Mouse (Mus musculus) adrenal gland, postnatal 10 days (tissue): ENCODE results near the gene Cxcl3. TPM values are rescaled to one million over a fixed set of nuclear protein-coding genes. Genes with fewer than 3 reads are reported as not detected.

Experiments used
- DNase-seq: peaks from one replicate; pipeline ENCODE4 v3.0.0; 2021; ENCODE audit warnings: mixed read lengths
- long read RNA-seq, 2 experiments: library from polyadenylated mRNA; stranded (forward); transcript quantifications; one replicate each; pipeline ENCODE4 v2.0.0; 2021
- total RNA-seq, 2 experiments: library from RNA; stranded (reverse); gene quantifications; 2 replicates each; pipeline ENCODE4 v1.2.3; 2021

The Cxcl3 gene
- total RNA-seq, result not detected
- long read RNA-seq, experiment 1, result 0 reads
- long read RNA-seq, experiment 2, result 0 reads

DNA sequence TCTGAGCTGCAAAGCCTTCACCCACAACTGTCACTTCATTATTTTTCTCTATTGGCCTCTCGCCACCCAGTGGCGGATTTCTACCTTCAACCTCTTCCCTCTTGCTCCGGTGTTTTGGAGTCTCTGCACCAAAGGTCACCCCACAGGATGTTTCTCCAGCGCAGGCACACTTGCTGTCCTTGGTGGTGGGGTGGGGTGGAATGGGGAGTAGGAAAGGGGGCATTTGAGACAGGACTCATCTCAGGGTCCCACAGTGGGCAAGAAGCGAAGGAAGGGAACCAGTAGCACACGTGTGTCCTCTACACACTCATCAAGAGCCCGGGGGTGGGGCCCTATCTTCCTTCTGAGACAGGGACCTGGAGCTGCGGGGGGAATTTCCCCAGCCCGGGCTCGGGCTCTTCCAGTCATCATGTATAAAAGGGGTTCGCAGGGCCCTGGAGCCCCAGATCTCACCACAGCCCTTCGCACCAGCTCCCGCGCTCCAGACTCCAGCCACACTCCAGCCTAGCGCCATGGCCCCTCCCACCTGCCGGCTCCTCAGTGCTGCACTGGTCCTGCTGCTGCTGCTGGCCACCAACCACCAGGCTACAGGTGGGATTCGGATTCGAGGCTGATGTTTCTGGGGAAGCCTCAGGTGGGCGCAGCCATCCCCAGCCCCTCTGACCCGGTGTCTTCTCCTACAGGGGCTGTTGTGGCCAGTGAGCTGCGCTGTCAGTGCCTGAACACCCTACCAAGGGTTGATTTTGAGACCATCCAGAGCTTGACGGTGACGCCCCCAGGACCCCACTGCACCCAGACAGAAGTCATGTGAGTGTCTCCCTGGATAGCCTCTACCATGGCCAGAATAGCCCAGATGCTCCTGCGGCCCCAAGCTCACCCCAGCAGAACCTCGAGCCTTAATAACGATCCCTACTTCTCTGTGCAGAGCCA lies at the start of gene Cxcl3:
Gene Cxcl3 (plus strand): TSS at position 445 of the 930 bp plus-strand sequence.
- DNase-seq, result peak; percentile 40

DNA sequence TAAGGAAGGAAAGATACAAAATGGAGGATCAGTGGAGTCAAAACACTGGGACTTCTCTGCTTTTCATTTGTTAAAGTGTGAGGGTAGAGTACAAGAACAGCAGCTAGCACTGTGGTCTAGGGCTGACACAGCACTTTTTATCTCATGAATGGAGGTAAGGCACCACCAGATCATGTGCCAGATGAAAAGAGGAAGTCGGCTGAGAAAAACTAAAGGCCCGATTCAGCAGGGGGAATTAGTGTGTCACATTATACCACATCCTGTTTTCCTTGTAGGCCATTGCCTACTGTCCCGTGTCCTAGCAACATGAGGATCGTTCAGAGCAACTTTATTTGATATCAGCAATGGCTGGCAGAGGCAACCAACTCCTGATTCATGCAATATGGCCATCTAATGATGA lies 43.9 kb upstream of the Cxcl3 start:
- DNase-seq, result no peak

DNA sequence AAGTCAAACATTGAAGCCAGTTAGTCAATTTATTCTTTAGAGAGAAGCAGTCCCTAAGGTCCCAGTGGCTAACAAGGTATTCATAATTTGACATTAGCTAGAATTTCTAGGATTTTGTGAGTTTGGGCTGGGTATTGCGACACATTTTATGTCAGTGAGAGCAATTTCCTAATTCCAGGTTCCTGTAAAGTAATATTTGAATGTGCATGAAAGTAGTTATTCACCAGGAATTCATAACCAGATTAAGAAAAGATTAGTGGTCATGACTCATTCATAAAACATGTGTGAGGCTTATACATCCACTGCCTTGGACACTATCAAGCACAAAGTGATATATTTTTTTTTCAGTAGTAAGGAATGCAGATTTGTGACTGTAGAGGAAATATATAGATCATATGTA lies 32.0 kb upstream of the Cxcl3 start:
- DNase-seq, result no peak

DNA sequence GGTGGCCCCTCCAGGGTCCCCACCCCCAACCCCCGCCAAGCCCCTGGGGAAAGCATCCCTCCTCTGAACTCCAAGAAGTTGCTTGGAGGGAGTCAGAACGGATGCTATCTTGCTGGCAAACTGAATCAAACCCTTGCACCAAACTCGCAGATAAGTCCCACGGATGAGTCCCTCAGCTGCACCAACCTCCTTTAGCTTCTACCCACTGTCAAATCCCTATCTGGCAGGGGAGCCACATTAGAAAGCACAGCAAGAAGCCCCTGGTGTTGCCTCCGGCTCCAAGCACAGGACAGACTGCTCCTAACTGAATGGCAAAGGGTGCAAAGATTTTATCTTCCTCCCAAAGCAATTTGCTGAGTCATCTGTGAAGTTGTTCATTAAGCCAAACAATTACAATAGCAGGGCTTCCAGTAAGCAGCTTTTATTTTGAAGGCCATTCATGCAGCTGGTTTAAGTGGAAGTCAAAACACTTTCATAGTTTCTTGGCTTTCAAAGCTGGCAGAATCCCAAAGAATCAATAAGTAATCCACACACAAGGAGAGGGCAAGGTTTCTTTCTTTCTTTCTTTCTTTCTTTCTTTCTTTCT lies 27.8 kb upstream of the Cxcl3 start:
- DNase-seq, result no peak

DNA sequence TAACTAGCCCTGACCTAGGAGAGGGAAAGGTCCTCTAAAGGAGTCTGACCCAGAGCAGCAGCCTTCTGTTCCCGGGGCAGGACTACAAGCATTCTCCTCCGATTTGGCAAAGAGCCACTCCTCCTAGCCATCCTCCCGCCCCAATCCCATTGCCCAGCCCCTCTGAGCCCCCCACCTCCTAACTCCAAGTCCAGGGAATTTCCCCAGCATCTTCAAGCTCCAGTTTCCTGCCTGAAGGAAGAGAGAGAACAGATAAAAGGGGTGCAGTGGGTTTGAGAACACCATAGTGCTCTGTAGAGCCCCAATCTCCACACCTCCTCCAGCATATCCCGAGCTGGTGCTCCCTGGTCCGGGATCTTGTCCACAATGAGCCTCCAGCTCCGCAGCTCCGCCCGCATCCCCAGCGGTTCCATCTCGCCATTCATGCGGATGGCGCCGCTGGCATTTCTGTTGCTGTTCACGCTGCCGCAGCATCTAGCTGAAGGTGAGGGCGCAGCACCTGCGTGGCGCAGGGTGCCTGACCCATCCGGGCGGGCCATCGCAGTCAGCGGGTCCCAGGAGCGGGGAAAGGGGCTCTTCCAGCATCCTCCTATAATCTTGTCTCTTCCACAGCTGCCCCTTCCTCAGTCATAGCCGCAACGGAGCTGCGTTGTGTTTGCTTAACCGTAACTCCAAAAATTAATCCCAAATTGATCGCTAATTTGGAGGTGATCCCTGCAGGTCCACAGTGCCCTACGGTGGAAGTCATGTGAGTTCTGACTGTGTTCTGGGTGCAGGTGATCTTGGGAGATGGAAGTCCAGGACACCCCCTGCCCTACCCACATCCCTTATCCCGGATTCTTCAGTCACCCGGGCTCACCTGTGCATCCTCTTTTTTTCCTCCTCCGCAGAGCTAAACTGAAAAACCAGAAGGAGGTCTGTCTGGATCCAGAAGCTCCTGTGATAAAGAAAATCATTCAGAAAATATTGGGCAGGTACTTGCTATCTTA lies 26.5 kb upstream of the Cxcl3 start, which contains the start of gene Cxcl5:
Gene Cxcl5 (plus strand): TSS at position 284 of the 989 bp plus-strand sequence.
- DNase-seq, result no peak

DNA sequence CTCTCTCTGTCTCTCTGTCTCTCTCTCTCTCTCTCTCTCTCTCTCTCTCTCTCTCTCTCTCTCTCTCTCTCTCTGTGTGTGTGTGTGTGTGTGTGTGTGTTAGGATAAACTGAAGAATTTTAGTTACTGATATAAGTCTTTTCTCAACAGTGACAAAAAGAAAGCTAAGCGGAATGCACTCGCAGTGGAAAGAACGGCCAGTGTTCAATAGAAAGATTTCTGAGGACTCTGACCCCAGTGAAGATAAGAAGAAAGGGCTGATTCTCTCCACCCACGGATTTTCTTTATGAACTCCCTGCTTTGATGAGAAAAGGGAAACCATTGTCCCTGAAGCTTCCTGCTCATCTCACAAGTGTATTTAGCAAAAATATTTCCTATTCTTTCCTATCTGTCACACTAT lies 25.6 kb upstream of the Cxcl3 start:
- no peak for DNase-seq

DNA sequence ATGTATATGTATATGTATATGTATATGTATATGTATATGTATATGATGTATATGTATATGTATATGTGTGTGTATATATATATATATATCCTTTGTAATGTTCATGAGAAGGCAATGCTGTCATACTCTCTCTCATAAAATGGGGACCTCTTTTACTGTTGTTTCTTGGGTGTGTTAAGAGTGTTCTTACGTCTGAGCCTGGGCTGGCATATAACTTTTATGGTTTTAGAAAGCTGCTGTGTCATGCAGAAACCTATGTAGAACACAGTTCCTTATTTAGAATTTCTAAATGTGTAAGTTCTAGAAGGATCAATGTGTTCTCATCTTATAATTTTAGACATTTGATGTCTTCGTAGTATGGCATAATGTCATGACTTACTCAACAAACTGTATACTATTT lies 25.1 kb upstream of the Cxcl3 start:
- DNase-seq, result no peak

DNA sequence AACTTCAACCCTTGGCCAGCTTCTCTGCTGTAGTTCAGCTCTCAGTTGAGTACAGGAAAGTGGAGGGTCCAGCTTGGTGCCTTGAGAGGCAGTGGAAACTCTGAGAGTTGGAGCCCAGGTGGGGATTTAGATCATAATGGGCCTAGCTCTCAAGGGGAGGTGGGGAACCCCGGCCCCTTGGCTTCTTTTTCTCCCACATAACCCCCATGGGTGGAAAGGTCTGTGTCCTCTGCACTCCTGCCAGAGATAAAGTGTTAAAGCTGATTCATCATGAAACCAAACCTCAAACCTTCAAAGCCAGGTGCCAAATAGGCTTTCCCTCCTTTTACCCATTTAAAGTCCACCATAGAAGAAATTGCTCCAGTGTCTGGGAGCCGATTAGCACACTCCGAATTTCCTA lies 24.1 kb upstream of the Cxcl3 start:
- no peak for DNase-seq

DNA sequence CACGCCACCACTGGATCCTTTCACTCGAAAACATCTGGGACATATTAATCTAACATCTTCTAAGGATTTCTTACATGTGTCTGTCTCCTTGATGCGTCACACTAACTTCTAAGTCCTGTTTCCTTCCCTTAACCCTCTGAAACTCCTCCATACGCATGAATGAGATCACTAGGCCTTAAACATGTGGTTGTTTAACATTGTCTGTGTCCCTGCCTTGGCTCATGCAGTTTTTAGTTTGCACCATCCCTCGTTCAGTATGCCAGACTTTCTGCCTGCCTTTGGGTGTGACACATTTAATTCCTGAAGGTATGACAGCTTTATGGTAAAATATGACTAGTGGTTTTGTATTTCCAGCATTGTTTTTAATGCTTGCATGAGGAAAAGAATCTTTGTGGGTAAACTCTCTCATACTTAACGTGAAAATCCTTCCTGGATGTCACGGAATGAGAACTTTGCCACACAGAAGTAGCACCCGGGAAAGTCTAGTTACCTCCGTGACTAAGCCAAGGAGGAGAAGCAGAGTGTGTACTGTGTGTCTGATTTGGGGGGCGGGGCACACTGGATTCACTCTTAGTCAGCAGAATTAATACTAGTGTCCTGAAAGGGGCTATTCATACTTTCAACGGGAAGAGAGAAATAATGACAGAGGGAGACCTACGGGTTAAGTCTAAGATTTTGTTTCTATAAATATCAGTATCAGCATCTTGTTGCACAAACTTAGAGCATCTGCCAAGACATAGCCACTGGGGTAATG lies 21.8 kb upstream of the Cxcl3 start:
- no peak for DNase-seq

DNA sequence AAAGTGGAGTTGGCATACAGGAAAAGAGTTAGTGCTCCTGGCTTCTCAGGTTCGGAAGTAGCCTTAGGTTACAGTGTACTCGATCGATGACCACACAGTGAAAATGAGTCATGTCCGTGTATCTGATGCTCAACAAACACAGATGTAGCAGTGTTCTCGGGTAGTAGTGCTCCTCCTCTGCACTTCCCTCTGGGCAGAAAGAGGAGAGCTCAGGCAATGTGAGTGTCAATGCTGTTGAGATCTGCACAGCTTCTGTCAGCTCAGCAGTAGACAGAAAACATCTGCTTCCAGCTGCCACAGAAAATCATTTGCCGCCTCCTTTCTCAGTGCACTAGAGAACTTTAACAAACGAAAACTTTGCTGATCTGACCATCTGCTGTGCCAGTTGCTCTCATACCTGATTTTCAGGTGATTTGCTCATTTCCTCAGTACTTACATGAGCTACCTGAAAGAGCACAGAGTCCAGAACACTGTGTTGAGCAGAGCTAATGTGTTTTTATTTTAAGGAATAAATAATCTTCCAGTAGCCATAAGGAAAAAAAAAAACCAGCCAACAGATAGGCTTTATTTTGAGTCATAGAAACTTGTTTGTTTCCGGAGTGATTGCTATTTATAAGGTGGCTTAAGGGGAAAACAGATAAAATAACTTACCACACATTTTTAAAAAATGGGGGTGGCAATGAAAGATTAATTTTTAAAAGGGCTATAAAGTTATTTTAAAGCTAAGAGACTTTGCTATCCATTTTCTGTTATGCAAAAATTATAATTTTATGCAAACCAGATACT lies 19.9 kb upstream of the Cxcl3 start:
- no peak for DNase-seq

DNA sequence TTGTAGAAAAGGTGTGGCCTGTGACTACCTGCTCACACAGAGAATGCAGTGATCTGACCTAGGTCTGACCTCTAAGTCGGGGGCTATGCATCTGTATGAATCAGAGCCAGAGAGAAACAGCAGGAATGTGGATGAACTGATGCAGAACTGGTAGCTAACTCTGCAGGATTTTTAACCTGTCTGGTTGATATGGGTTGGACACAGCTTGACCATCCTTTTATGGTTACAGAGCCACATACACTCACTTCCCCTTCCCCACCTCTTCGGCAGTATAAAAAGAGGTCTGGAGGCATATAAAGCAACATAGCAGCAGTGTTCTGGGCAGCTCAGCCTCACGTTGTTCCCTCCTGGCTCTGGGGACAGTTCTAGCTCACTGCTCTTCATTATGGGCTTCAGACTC lies 17.7 kb upstream of the Cxcl3 start, which contains the start of gene Ppbp:
Gene Ppbp (plus strand): TSS at position 301 of the 400 bp plus-strand sequence.
- no peak for DNase-seq

DNA sequence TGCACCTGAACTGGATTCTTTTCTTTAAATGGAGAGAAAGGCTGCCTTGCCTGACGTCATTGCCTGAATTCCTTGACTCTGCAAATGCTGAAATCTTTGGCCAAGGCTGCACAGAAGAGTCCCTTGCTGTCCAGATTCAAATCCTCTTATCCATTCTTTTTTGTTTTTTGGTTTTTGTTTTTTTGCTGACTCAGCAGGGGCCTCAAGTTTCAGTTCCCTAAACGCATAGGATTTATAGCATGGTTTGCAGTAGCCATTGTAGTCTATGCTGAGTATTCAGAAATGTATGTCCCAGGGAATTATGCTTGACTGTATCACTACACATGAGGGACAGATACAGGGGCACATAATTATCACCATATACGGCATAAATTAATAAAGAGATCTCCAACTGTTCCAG lies 14.5 kb upstream of the Cxcl3 start:
- DNase-seq, result no peak

DNA sequence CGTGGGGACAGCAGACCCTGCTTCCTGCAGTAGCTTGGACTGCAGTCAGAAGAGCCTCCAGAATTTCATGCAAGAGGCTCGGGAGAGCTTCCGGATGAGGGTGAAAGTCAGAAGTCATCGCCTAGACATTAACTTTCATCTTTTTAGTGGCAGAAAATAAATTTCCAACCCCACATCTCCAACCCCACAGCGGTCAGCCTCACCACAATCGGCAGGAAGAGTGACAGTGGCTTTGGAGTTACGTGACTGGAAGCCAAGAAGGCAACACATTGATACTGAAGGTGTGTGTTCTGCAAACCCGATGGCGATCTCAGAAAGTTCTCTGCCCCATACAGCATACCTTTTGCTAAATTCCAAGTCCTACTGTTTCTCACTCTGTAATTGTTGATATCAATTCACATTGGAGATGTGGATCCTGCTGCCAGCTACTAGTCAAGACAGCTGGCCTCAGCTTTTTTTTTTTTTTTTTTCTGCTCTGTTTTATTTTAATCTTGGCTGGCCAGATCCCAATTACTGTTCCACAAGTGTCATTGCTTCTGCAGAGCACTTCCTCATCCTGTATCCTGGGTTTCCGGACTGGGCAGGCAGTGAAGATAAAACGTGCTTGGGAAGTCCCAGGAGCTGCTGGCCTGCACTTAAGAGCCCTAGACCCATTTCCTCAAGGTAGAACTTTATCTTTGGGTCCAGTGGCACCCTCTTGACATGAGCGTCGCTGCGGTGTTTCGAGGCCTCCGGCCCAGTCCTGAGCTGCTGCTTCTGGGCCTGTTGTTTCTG lies 13.8 kb upstream of the Cxcl3 start, which contains the start of gene Pf4:
Gene Pf4 (plus strand): TSS at position 556 of the 774 bp plus-strand sequence.
- DNase-seq, result peak; percentile 28

DNA sequence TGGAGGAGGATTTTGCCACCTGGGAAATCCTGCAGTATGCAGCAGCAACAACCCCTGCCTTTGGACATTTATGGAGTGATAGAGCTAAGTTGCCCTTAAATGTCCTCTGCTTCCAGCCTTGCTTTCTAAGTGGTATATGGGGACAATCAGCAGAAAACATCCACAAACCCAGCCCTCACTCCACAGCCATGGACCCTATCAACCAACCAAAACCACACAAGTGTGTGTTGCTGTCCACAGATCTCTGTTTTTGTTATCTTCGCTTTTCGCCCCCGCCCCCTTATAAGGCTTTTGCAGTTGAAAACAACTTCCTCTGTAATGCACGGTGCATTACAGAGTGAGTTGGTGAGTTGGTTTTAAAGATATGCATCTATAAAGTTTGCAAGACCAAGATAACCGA lies 10.3 kb upstream of the Cxcl3 start:
- DNase-seq, result no peak

DNA sequence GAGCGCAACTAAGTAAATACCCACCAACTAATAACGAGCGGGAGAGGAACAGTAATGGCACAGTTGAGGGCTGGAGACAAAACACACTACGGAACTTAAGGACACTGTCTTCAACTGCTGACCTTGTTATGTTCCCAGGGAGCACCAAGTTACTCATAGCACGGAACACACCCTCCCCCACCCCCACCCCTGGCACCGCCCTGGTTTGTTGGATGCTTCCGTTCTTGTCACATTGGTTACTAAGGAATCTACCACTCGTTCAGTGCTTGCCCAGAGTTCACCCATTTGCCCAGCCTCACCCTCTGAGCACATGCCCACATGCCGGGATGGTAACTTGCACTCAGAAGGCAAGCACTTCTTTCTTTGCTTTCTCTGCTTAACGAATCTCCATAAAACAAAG lies 8.3 kb upstream of the Cxcl3 start:
- DNase-seq, result no peak

DNA sequence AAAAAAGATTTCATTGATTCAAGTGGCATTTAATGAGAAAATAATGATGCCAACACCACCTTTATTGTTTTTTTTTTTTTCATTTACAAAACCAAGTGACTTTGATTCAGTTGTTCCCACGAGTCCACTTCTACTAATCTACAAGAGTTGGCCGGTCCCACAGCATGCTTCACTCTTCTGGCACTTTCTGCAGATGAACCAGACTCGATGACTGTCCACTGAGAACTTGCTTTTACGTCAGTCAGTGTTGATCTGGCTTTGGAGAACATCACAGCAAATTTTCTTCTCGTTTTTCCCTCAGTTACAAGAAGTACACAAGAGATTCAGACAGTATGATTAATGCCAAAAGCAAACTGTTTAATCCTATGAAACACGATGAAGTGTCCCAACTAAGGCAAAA lies 7.0 kb upstream of the Cxcl3 start:
- no peak for DNase-seq

DNA sequence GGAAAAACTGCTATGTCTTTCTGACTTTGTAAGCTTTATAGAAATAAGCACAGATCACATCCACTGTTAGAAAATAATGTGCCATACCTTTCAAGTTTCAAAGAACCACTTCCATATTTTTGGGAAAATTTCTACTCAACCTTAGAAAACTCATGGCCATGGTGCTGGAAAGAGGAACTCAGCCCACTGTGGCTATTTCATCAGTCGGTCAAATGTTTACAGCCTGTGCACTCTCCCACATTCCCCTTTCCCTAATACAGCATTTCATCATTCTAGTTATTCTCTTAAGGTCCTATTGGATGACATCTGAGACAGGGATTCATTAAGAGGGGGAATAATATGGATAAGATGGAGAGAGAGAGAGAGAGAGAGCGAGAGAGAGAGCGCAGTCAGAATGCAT lies 2.2 kb upstream of the Cxcl3 start:
- DNase-seq, result no peak

DNA sequence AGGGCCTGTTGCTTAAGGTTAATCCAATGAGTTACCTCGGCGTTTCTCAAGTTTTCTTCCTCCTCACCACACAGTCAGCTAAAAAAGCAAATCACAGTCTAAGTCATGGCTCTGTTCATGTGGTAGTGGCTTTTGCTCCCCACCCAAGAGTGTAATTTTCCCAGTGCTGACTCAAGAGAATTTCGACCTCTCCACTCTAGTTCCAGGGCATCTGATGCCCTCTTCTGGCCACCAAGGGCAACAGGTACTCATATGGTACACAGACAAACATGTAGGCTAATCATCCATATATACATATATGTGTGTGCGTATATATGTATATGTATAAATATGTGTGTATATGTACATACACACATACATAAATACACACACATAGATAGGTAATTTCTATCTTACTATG lies 2.2 kb downstream of the Cxcl3 start:
- no peak for DNase-seq

DNA sequence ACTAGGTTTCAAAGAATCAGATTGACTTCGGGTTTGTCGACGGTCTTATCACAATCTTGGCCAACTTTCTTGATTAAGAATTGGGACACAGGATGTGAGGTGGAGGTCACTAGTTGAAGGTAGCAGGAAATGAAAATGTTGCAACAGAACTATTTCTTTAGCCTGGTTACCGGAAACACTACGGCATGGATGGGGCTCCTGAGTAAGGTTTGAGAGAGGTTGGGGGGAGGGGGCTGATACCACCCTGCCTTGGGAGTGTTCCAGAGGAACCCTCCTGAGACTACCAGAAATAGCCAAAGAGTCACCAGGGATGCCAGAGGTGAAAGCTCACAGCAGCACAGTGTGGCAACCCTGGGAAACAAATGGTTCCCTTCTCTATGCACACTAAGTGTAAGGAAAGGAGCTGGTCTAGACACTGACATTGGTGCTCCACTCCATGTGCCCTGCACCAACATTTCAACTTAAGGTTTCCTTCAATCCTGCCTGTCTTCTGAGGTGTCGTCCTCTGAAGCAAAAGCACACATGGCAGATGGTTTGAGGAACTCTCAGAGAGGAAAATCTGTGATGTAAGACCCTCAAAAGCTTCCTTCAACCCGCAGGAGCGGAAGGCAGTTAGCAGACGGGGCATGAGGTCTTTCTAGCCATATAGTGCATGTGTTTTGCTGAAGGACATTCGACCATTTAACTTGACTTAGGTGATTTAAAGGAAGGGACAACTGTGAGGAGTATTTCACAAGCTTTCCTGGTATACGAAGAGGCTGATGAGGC lies 3.6 kb downstream of the Cxcl3 start:
- DNase-seq, result peak; percentile 50
